Mouse (Mus musculus) neutrophil, adult 59 days (primary cell): ENCODE measurements around the gene Ube4a. TPM values are rescaled to one million over a fixed set of nuclear protein-coding genes. Genes with fewer than 3 reads are reported as not detected.

ENCODE experiments used
- total RNA-seq, 2 experiments: library from RNA; stranded (reverse); gene quantifications; 1 replicate in 1 of 2; 2 replicates in 1 of 2; pipeline ENCODE4 v1.2.4; 2023

The Ube4a gene
- 10 to 100 TPM; 70.0 to 75.4 TPM for total RNA-seq

GRCm38 (mm10) chr9:44965126-44965832 is at the start of gene Ube4a:
Gene Ube4a, minus strand, starts transcription at chr9:44965600.

GRCm38 (mm10) chr9:45009180-45010078 is 44.0 kb upstream of the Ube4a start, which contains the start of gene Cd3e:
Gene Cd3e, minus strand, starts transcription at chr9:45009627.

GRCm38 (mm10) chr9:44981676-44982075 is 16.3 kb upstream of the Ube4a start, which contains the start of gene Cd3d:
Gene Cd3d, plus strand, starts transcription at chr9:44981786.

GRCm38 (mm10) chr9:44980242-44980641 is 14.8 kb upstream of the Ube4a start, which contains the start of gene Cd3g:
Gene Cd3g, minus strand, starts transcription at chr9:44980431.

GRCm38 (mm10) chr9:44920374-44921122 is 44.9 kb downstream of the Ube4a start, which contains the start of gene Atp5l:
Gene Atp5l, minus strand, starts transcription at chr9:44920742.

GRCm38 (mm10) chr9:44881221-44881871 is 84.1 kb downstream of the Ube4a start, which contains the start of gene Kmt2a:
Gene Kmt2a, minus strand, starts transcription at chr9:44881296.

Other genes starting within 250 kb of the Ube4a start
- 1 to 10 TPM; 1.6 to 2.0 TPM for gene Phldb1, start 230.4 kb downstream of the Ube4a start, total RNA-seq
- 10 to 100 TPM; 86.7 to 98.8 TPM for gene Arcn1, start 197.8 kb downstream of the Ube4a start, total RNA-seq
- 10 to 100 TPM; 21.7 to 26.3 TPM for gene Ift46, start 197.7 kb downstream of the Ube4a start, total RNA-seq
- gene Tmem25, start 166.3 kb downstream of the Ube4a start, total RNA-seq = 1 to 10 TPM in 1 of 2 experiments, under 1 TPM in 1; 0.47 to 2.6 TPM
- gene Ttc36, start 162.5 kb downstream of the Ube4a start, total RNA-seq = under 1 TPM; 0.75 to 0.82 TPM
- gene Kmt2a, start 84.3 kb downstream of the Ube4a start, total RNA-seq = 10 to 100 TPM; 35.4 to 40.9 TPM
- 100 to 1,000 TPM; 196 to 198 TPM for gene Atp5l, start 44.9 kb downstream of the Ube4a start, total RNA-seq
- 1 to 10 TPM; 1.0 to 1.3 TPM for gene Cd3g, start 14.8 kb upstream of the Ube4a start, total RNA-seq
- gene Cd3d, start 16.2 kb upstream of the Ube4a start, total RNA-seq = 100 to 1,000 TPM; 101 to 146 TPM
- under 1 TPM; 0.35 to 0.58 TPM for gene Cd3e, start 44.0 kb upstream of the Ube4a start, total RNA-seq
- gene Mpzl2, start 74.2 kb upstream of the Ube4a start, total RNA-seq = under 1 TPM; 0.11 to 0.44 TPM
- gene Mpzl3, start 89.6 kb upstream of the Ube4a start, total RNA-seq = 10 to 100 TPM in 1 of 2 experiments, 1 to 10 TPM in 1; 8.4 to 14.5 TPM
- 100 to 1,000 TPM in 1 of 2 experiments, 10 to 100 TPM in 1; 98.4 to 104 TPM for gene Jaml, start 113.6 kb upstream of the Ube4a start, total RNA-seq
- 1 to 10 TPM; 1.2 to 1.3 TPM for gene Scn2b, start 152.2 kb upstream of the Ube4a start, total RNA-seq
- under 1 TPM in 1 of 2 experiments, not detected in 1; 0.40 TPM for gene Scn4b, start 172.8 kb upstream of the Ube4a start, total RNA-seq
- gene BC049352, start 216.4 kb upstream of the Ube4a start, total RNA-seq = under 1 TPM in 1 of 2 experiments, not detected in 1; 0.79 TPM
- under 1 TPM in 1 of 2 experiments, not detected in 1; 0.18 TPM for gene Tmprss4, start 238.5 kb upstream of the Ube4a start, total RNA-seq